Mouse (Mus musculus) MEL (cell line): ENCODE measurements around the gene Vipr1. TPM values are rescaled to one million over a fixed set of nuclear protein-coding genes. Genes with fewer than 3 reads are reported as not detected.
A peak's percentile ranks its signal among the peaks of the same experiment; 100 is the strongest.

ENCODE experiments used
- DNase-seq: peaks from one replicate; pipeline ENCODE4 v3.0.0; 2011; ENCODE audit warnings: low read depth, low spot score
- H3K27ac ChIP-seq: 2 replicates; pipeline ENCODE4 v1.5.1; 2012; ENCODE audit warnings: low read depth, mild to moderate bottlenecking, control low read depth, low read length, moderate library complexity; ENCODE audit not compliant: control insufficient read depth
- H3K27me3 ChIP-seq, 2 experiments: fragments of 150-350 bp in 1 of 2; sonication (generic) in 1 of 2; 2 replicates each; pipeline ENCODE4 v1.6.1; 2012; ENCODE audit warnings: low read length in 2 of 2, mild to moderate bottlenecking in 2 of 2, improper control_type of control experiment in 1 of 2, moderate library complexity in 1 of 2; ENCODE audit not compliant: insufficient read depth in 2 of 2, control insufficient read depth in 1 of 2
- H3K36me3 ChIP-seq, 2 experiments: 2 replicates each; pipeline ENCODE4 v1.6.1; 2012 to 2014; ENCODE audit warnings: low read length in 2 of 2, improper control_type of control experiment in 1 of 2, inconsistent platforms in 1 of 2, mild to moderate bottlenecking in 1 of 2; ENCODE audit not compliant: insufficient read depth in 2 of 2, control insufficient read depth in 1 of 2
- H3K4me1 ChIP-seq, 2 experiments: fragments of 150-350 bp in 1 of 2; sonication (generic) in 1 of 2; 2 replicates each; pipeline ENCODE4 v1.6.1; 2012; ENCODE audit warnings: low read length in 2 of 2, improper control_type of control experiment in 1 of 2, mild to moderate bottlenecking in 1 of 2; ENCODE audit not compliant: insufficient read depth in 2 of 2, control insufficient read depth in 1 of 2
- H3K4me3 ChIP-seq, 2 experiments: fragments of 150-350 bp in 1 of 2; sonication (generic) in 1 of 2; 2 replicates each; pipeline ENCODE4 v1.5.1; 2012; ENCODE audit warnings: low read depth in 2 of 2, low read length in 2 of 2, mild to moderate bottlenecking in 2 of 2, moderate library complexity in 2 of 2, control low read depth in 1 of 2, improper control_type of control experiment in 1 of 2; ENCODE audit not compliant: control insufficient read depth in 1 of 2, insufficient read depth in 1 of 2
- H3K79me2 ChIP-seq: 2 replicates; pipeline ENCODE4 v1.6.1; 2012; ENCODE audit warnings: mild to moderate bottlenecking, low read length, moderate library complexity; ENCODE audit not compliant: control insufficient read depth, poor library complexity, insufficient read depth
- H3K9ac ChIP-seq: 2 replicates; pipeline ENCODE4 v1.6.1; 2012; ENCODE audit warnings: low read depth, mild to moderate bottlenecking, control low read depth, low read length, moderate library complexity; ENCODE audit not compliant: control insufficient read depth, poor library complexity, severe bottlenecking
- H3K9me3 ChIP-seq: fragments of 150-350 bp; sonication (generic); replicated peaks from 2 replicates; pipeline ENCODE4 v1.6.1; 2012; ENCODE audit warnings: mild to moderate bottlenecking, low read length, improper control_type of control experiment, moderate library complexity; ENCODE audit not compliant: insufficient read depth
- CHD1 ChIP-seq: IDR thresholded peaks from 2 replicates; pipeline ENCODE4 v1.6.1; 2012; ENCODE audit warnings: low read depth, mild to moderate bottlenecking, inconsistent platforms, low read length, improper control_type of control experiment
- E2F4 ChIP-seq: IDR thresholded peaks from 2 replicates; pipeline ENCODE4 v1.6.1; 2011; ENCODE audit warnings: low read depth, low read length, improper control_type of control experiment, borderline replicate concordance
- ELF1 ChIP-seq: IDR thresholded peaks from 2 replicates; pipeline ENCODE4 v1.6.1; 2014; ENCODE audit warnings: low read depth, mild to moderate bottlenecking, inconsistent platforms, low read length, improper control_type of control experiment, moderate library complexity
- EP300 ChIP-seq, 2 experiments: IDR thresholded peaks; 2 replicates each; pipeline ENCODE4 v1.6.1; 2011; ENCODE audit warnings: improper control_type of control experiment in 2 of 2, low read length in 2 of 2, low read depth in 1 of 2, mild to moderate bottlenecking in 1 of 2
- ETS1 ChIP-seq: IDR thresholded peaks from 2 replicates; pipeline ENCODE4 v1.6.1; 2012; ENCODE audit warnings: low read depth, mild to moderate bottlenecking, inconsistent platforms, low read length, improper control_type of control experiment, moderate library complexity
- MAX ChIP-seq: IDR thresholded peaks from 2 replicates; pipeline ENCODE4 v1.6.1; 2011; ENCODE audit warnings: low read length, improper control_type of control experiment
- MEF2A ChIP-seq: IDR thresholded peaks from 2 replicates; pipeline ENCODE4 v1.6.1; 2014; ENCODE audit warnings: low read depth, mild to moderate bottlenecking, inconsistent platforms, low read length, improper control_type of control experiment; ENCODE audit not compliant: poor library complexity, insufficient replicate concordance, severe bottlenecking; ENCODE audit errors: extremely low read depth
- MXI1 ChIP-seq: IDR thresholded peaks from 2 replicates; pipeline ENCODE4 v1.6.1; 2011; ENCODE audit warnings: mild to moderate bottlenecking, low read depth, low read length, improper control_type of control experiment
- NELFE ChIP-seq: IDR thresholded peaks from 2 replicates; pipeline ENCODE4 v1.6.1; 2011; ENCODE audit warnings: low read depth, low read length, improper control_type of control experiment
- NRF1 ChIP-seq: IDR thresholded peaks from 2 replicates; pipeline ENCODE4 v1.6.1; 2014; ENCODE audit warnings: low read depth, mild to moderate bottlenecking, inconsistent platforms, low read length, improper control_type of control experiment, moderate library complexity; ENCODE audit not compliant: poor library complexity, insufficient read depth, severe bottlenecking
- POLR2A ChIP-seq, 2 experiments: IDR thresholded peaks; 2 replicates each; pipeline ENCODE4 v1.6.1; 2011 to 2012; ENCODE audit warnings: low read length in 2 of 2, mild to moderate bottlenecking in 2 of 2, control low read depth in 1 of 2, improper control_type of control experiment in 1 of 2, low read depth in 1 of 2, moderate library complexity in 1 of 2; ENCODE audit not compliant: control insufficient read depth in 1 of 2, insufficient read depth in 1 of 2, poor library complexity in 1 of 2
- POLR2AphosphoS5 ChIP-seq: IDR thresholded peaks from 2 replicates; pipeline ENCODE4 v1.6.1; 2012; ENCODE audit warnings: low read depth, borderline replicate concordance, mild to moderate bottlenecking, inconsistent platforms, low read length, moderate library complexity, mixed read lengths
- RAD21 ChIP-seq: IDR thresholded peaks from 2 replicates; pipeline ENCODE4 v1.6.1; 2011; ENCODE audit warnings: mild to moderate bottlenecking, low read depth, low read length, improper control_type of control experiment
- SIN3A ChIP-seq: IDR thresholded peaks from 2 replicates; pipeline ENCODE4 v1.6.1; 2012; ENCODE audit warnings: low read length, improper control_type of control experiment, inconsistent platforms
- SMC3 ChIP-seq: IDR thresholded peaks from 2 replicates; pipeline ENCODE4 v1.6.1; 2011; ENCODE audit warnings: low read depth, low read length, improper control_type of control experiment
- TBP ChIP-seq: IDR thresholded peaks from 2 replicates; pipeline ENCODE4 v1.8.0; 2011; ENCODE audit warnings: low read depth, low read length, improper control_type of control experiment
- TCF12 ChIP-seq: IDR thresholded peaks from 2 replicates; pipeline ENCODE4 v1.6.1; 2014; ENCODE audit warnings: low read depth, mild to moderate bottlenecking, inconsistent platforms, low read length, improper control_type of control experiment, moderate library complexity
- USF2 ChIP-seq, 2 experiments: IDR thresholded peaks; 2 replicates each; pipeline ENCODE4 v1.6.1; 2011 to 2012; ENCODE audit warnings: improper control_type of control experiment in 2 of 2, low read length in 2 of 2, borderline replicate concordance in 1 of 2, inconsistent platforms in 1 of 2, low read depth in 1 of 2, mild to moderate bottlenecking in 1 of 2; ENCODE audit not compliant: insufficient read depth in 1 of 2
- ZKSCAN1 ChIP-seq: IDR thresholded peaks from 2 replicates; pipeline ENCODE4 v1.6.1; 2012; ENCODE audit warnings: low read depth, mild to moderate bottlenecking, inconsistent platforms, low read length, improper control_type of control experiment, moderate library complexity
- ZMIZ1 ChIP-seq: IDR thresholded peaks from 2 replicates; pipeline ENCODE4 v1.6.1; 2012; ENCODE audit warnings: low read depth, mild to moderate bottlenecking, inconsistent platforms, low read length, improper control_type of control experiment, moderate library complexity
- polyA plus RNA-seq, 2 experiments: library from polyadenylated mRNA; stranded (reverse) in 1 of 2; unstranded in 1 of 2; fragments of >175 nt in 1 of 2; fragments of >200 nt in 1 of 2; gene quantifications; 2 replicates each; pipeline versions ENCODE4 v1.2.1 to v1.2.4; 2012; ENCODE audit warnings: low replicate concordance in 2 of 2, low read depth in 1 of 2; ENCODE audit not compliant: insufficient read length in 2 of 2, insufficient read depth in 1 of 2, missing spikeins in 1 of 2
- total RNA-seq: library from RNA; depleted of rRNA; stranded (reverse); fragments of 300-350 nt; gene quantifications from 2 replicates; pipeline ENCODE4 v1.2.3, GENCODE M21; 2012

Vipr1 gene
- total and polyA plus RNA-seq, 3 experiments = not detected

GRCm38 (mm10) chr9:121706029-121706675, 63.6 kb downstream of the Vipr1 start:
- DNase-seq = peak; percentile 27
- no peaks in the 10 kb centered on the region for H3K27me3 ChIP-seq
- H3K4me1 ChIP-seq = peaks cover 15 to 38% of the 10 kb centered on the region in 2 experiments
- H3K36me3 ChIP-seq = peaks cover 0 to 27% of the 10 kb centered on the region in 2 experiments; a peak in 2 of 4 replicates
- peak overlapping the region in 1 of 2 experiments; percentile 82; a peak in 1 of 4 replicates for H3K4me3 ChIP-seq
- no peaks in the 10 kb centered on the region for H3K9me3 ChIP-seq
- H3K9ac ChIP-seq = peak overlapping the region; percentile 67
- H3K27ac ChIP-seq = peak overlapping the region; percentile 66; the same call in 1 of the 2 replicates
- peaks cover 9% of the 10 kb centered on the region for H3K79me2 ChIP-seq
- no peak for TF ChIP-seq EP300 (IDR thresholded peaks at IDR 0.05; ENCODE audit: low read depth in 1 of 2, low read length in 2 of 2)
- TF ChIP-seq ZKSCAN1 = no peak
- no peak for TF ChIP-seq ZMIZ1
- TF ChIP-seq USF2 (IDR thresholded peaks at IDR 0.05; ENCODE audit: borderline replicate concordance in 1 of 2, insufficient read depth in 1 of 2, low read depth in 1 of 2, low read length in 2 of 2) = no peak

GRCm38 (mm10) chr9:121707801-121708200, 65.3 kb downstream of the Vipr1 start:
- H3K36me3 ChIP-seq = peaks cover 0 to 30% of the 10 kb centered on the region in 2 experiments; a peak in 2 of 4 replicates
- peaks cover 17% of the 10 kb centered on the region for H3K79me2 ChIP-seq
- DNase-seq = no peak
- peak overlapping the region; percentile 82 for H3K27ac ChIP-seq
- H3K9me3 ChIP-seq = no peaks in the 10 kb centered on the region
- peak overlapping the region; percentile 4 to 49 for H3K4me3 ChIP-seq
- TF ChIP-seq CHD1 (no peak), MEF2A (no peak)
- TF ChIP-seq, all 39 proteins: peak for 0
- H3K9ac ChIP-seq = peak overlapping the region; percentile 19
- peaks cover 15 to 43% of the 10 kb centered on the region in 2 experiments for H3K4me1 ChIP-seq
- H3K27me3 ChIP-seq = no peaks in the 10 kb centered on the region

GRCm38 (mm10) chr9:121708506-121709486, 66.3 kb downstream of the Vipr1 start:
- H3K27me3 ChIP-seq = no peaks in the 10 kb centered on the region
- peaks cover 17% of the 10 kb centered on the region for H3K79me2 ChIP-seq
- no peaks in the 10 kb centered on the region for H3K9me3 ChIP-seq
- peak overlapping the region; percentile 59 for H3K9ac ChIP-seq
- peak overlapping the region; percentile 45 to 49 for H3K4me3 ChIP-seq
- H3K36me3 ChIP-seq = peaks cover 1 to 30% of the 10 kb centered on the region in 2 experiments; a peak in 3 of 4 replicates
- peak overlapping the region; percentile 82 for H3K27ac ChIP-seq
- peaks cover 15 to 40% of the 10 kb centered on the region in 2 experiments for H3K4me1 ChIP-seq
- DNase-seq = peak; percentile 82
- peak; percentile 79 to 86 for TF ChIP-seq EP300 (IDR thresholded peaks at IDR 0.05; ENCODE audit: low read depth in 1 of 2, low read length in 2 of 2)
- TF ChIP-seq USF2 (IDR thresholded peaks at IDR 0.05; ENCODE audit: borderline replicate concordance in 1 of 2, insufficient read depth in 1 of 2, low read depth in 1 of 2, low read length in 2 of 2) = no peak
- no peak for TF ChIP-seq POLR2A (IDR thresholded peaks at IDR 0.05; ENCODE audit: control insufficient read depth in 1 of 2, insufficient read depth in 1 of 2, low read depth in 1 of 2, low read length in 2 of 2, poor library complexity in 1 of 2)
- no peak for TF ChIP-seq ELF1
- no peak for TF ChIP-seq CHD1
- peak; percentile 70 for TF ChIP-seq ETS1
- peak; percentile 49; the same call in 1 of the 2 replicates for TF ChIP-seq SIN3A
- TF ChIP-seq TBP = no peak
- TF ChIP-seq SMC3 = no peak
- TF ChIP-seq NRF1 = no peak
- no peak for TF ChIP-seq E2F4
- peak; percentile 66; the same call in 1 of the 2 replicates for TF ChIP-seq TCF12
- TF ChIP-seq MXI1 = 0 out of 2 replicates have a peak, but pooled peaks have one; percentile 33
- TF ChIP-seq ZKSCAN1 = no peak
- TF ChIP-seq NELFE = no peak
- no peak for TF ChIP-seq RAD21
- no peak for TF ChIP-seq MAX
- no peak for TF ChIP-seq POLR2AphosphoS5
